Mouse (Mus musculus) kidney, adult 2 months (tissue): ENCODE measurements around the gene Aacs.
"Not testable (repeated sequence)": the region's sequence is repeated elsewhere in the genome, so short reads cannot be mapped to it uniquely, and the experiment has no call there.

Source experiments
- CTCF ChIP-seq: fragments of 200-500 bp; conservative IDR thresholded peaks from 2 replicates; pipeline ENCODE4 v1.5.1; 2011; ENCODE audit warnings: low read depth, mild to moderate bottlenecking, control low read depth, low read length, moderate library complexity, mixed read lengths; ENCODE audit not compliant: insufficient read depth, insufficient read length
- POLR2A ChIP-seq: fragments of 200-500 bp; IDR thresholded peaks from one replicate; pipeline ENCODE4 v1.6.1; 2011; ENCODE audit warnings: low read depth, low read length, control low read depth

DNA sequence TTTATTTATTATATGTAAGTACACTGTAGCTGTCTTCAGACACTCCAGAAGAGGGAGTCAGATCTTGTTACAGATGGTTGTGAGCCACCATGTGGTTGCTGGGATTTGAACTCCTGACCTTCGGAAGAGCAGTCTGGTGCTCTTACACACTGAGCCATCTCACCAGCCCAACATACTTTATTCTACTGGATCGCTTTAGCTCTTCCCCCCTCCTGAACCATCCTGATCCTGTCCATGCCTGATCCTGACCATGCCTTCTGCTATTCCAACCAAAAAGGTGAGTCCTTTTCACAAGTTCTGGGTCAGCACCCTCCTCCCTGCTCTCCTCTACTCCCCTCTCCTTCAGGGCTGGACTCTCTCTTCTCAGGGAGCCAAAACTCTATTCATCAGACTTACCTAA lies 43.3 kb upstream of the Aacs start:
- TF ChIP-seq POLR2A, CTCF: not testable (repeated sequence)
